Mouse (Mus musculus) spleen, adult 2 months (tissue): ENCODE measurements around the gene Slc25a3. TPM values are rescaled to one million over a fixed set of nuclear protein-coding genes. Genes with fewer than 3 reads are reported as not detected.

Source experiments
- DNase-seq, 2 experiments: peaks; one replicate each; pipeline versions ENCODE4 v3.0.0 to v3.0.0-alpha.2; 2012 to 2021; ENCODE audit warnings: low spot score in 2 of 2, low read depth in 1 of 2
- H3K27ac ChIP-seq: fragments of 200-500 bp; 2 replicates; pipeline ENCODE4 v1.5.1; 2012; ENCODE audit warnings: low read length, inconsistent platforms; ENCODE audit not compliant: insufficient read depth
- H3K27me3 ChIP-seq: fragments of 200-500 bp; 2 replicates; pipeline ENCODE4 v1.6.1; 2012; ENCODE audit warnings: mild to moderate bottlenecking, moderate library complexity, low read length, inconsistent platforms; ENCODE audit not compliant: control insufficient read depth, insufficient read depth
- H3K36me3 ChIP-seq: fragments of 200-500 bp; 2 replicates; pipeline ENCODE4 v1.6.1; 2012; ENCODE audit warnings: mild to moderate bottlenecking, low read length, inconsistent platforms; ENCODE audit not compliant: control insufficient read depth, insufficient read depth
- H3K4me1 ChIP-seq: fragments of 200-500 bp; 2 replicates; pipeline ENCODE4 v1.6.1; 2011; ENCODE audit warnings: inconsistent platforms; ENCODE audit not compliant: control insufficient read depth, insufficient read depth, insufficient read length
- H3K4me3 ChIP-seq: fragments of 200-500 bp; 2 replicates; pipeline ENCODE4 v1.5.1; 2011; ENCODE audit warnings: mild to moderate bottlenecking, inconsistent platforms; ENCODE audit not compliant: insufficient read depth, insufficient read length; ENCODE audit errors: extremely low read depth
- CTCF ChIP-seq: fragments of 200-500 bp; IDR thresholded peaks from 2 replicates; pipeline ENCODE4 v1.5.1; 2011; ENCODE audit warnings: mild to moderate bottlenecking, inconsistent platforms; ENCODE audit not compliant: insufficient read depth, insufficient read length, insufficient replicate concordance; ENCODE audit errors: extremely low read depth
- POLR2A ChIP-seq: fragments of 200-500 bp; IDR thresholded peaks from 2 replicates; pipeline ENCODE4 v1.6.1; 2011; ENCODE audit warnings: low read depth, low read length, inconsistent platforms
- WGBS: fragments of 180-500 bp; shearing (Covaris S2); methylation state at CpG from one replicate; pipeline ENCODE4 v1.1.7; 2018; 5-methylcytosine and 5-hydroxymethylcytosine counted together
- polyA plus RNA-seq: library from polyadenylated mRNA; depleted of rRNA; stranded (reverse); fragments of >200 nt; gene quantifications from 2 replicates; pipeline ENCODE4 v1.2.3, GENCODE M21; 2012

Gene Slc25a3
- polyA plus RNA-seq, 1 experiment = 173 TPM

DNA sequence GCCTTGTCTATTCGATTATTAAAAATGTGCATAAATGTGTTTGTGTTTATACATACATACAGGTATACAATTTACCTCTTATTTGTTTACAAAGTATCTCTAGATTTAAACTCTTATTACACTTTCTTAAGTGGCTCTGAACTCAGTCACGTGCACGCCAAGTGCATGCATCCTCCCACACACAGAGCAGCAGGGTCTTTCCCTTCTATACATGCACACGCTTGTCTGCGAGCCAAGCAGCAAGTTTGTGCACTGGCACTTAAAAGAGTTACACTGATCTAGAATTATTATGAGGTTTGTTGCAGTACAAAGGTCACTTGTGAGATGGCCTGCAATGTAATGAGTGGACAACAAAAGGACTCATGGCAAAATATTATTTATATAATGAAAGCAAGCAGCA lies 37.1 kb upstream of the Slc25a3 start:
- 73% methylated on average over 5 of the region's 5 CpGs for WGBS
- H3K4me3 ChIP-seq = no peak overlapping the region

DNA sequence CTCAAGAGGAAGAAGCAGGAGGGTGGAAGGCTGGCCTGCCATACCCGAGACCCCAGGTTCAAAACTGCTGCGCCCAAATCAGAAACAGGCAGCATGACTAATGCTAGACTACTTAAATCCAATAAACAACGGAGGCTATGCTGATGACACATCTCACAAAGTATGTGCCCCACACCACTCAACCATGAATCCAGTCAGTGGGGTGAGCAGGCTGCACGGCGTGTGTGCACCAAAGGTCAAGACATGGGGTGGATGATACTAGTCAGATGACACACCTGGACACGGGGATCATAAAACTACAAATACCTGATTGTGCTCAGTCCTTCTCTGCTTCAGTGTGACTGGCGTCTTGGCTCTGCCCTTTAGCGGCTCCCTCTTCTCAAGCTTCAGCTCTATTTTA lies 34.6 kb upstream of the Slc25a3 start:
- H3K4me3 ChIP-seq = no peak overlapping the region
- no peaks in the 10 kb centered on the region; the same call in 1 of the 2 replicates for H3K4me1 ChIP-seq
- 87% methylated on average over 8 of the region's 8 CpGs for WGBS
- H3K36me3 ChIP-seq = peaks cover 45% of the 10 kb centered on the region
- TF ChIP-seq CTCF (no peak), POLR2A (no peak)
- DNase-seq = no peak
- no peak overlapping the region for H3K27ac ChIP-seq
- H3K27me3 ChIP-seq = no peaks in the 10 kb centered on the region

More for the DNA sequence above, 37.1 kb upstream of the Slc25a3 start:
- H3K27ac ChIP-seq = no peak overlapping the region
- no peaks in the 10 kb centered on the region for H3K27me3 ChIP-seq
- DNase-seq = no peak
- H3K36me3 ChIP-seq = peaks cover 46% of the 10 kb centered on the region
- TF ChIP-seq POLR2A (no peak), CTCF (no peak)
- H3K4me1 ChIP-seq = no peaks in the 10 kb centered on the region; the same call in 1 of the 2 replicates

DNA sequence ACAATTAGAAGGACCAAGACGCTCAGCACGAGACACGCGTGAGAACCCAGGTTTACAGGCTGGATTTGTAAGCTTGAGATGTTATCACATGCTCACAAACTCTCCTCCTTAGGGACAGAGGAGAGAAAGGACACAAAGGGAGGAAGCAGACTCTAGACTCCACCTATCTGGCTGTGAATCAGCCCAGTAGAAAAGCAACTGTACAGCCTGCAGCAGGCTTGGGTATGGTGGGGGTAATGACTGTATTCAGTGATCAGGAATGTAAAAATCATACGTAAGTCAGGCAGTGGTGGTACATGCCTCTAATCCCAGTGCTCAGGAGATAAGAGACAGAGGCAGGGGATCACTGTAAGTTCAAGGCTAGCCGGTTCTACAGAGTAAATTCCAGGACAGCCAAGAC lies 32.5 kb upstream of the Slc25a3 start:
- WGBS = 91% methylated on average over 6 of the region's 6 CpGs
- Histone ChIP-seq H3K4me3 (no peak overlapping the region), H3K36me3 (peaks cover 39% of the 10 kb centered on the region), H3K27ac (no peak overlapping the region), H3K27me3 (no peaks in the 10 kb centered on the region), H3K4me1 (no peaks in the 10 kb centered on the region; the same call in 1 of the 2 replicates)
- no peak for TF ChIP-seq CTCF
- no peak for TF ChIP-seq POLR2A
- no peak for DNase-seq

DNA sequence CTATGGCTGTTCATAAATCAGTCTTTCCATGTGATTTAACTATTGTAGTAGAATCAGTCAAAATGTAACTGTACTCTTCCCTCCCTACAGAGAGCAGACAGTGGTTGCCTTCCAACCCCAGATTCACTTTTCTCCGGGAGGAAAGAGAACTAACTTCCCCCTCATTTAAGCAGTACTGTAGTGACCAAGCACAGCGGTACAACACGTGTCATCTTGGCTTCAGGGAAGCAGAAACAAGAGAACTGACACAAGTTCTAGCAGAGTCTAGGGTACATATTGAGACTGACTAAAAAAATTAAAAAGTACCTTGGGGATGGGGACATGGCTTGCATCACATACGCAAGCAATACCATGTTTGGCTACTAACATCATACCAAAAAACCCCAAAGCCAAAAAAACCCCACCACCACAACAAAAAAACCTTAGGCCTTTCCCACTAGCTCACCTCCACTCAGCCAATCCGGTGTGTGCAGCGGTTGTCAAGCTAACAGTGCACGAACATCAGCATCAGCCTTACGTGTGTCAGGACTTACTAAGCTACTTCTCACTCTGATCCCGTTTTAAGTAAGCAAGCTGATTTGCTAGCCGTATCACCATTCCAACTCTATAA lies 30.1 kb upstream of the Slc25a3 start:
- peaks cover 43% of the 10 kb centered on the region for H3K36me3 ChIP-seq
- 84% methylated on average over 10 of the region's 10 CpGs for WGBS
- DNase-seq = no peak

DNA sequence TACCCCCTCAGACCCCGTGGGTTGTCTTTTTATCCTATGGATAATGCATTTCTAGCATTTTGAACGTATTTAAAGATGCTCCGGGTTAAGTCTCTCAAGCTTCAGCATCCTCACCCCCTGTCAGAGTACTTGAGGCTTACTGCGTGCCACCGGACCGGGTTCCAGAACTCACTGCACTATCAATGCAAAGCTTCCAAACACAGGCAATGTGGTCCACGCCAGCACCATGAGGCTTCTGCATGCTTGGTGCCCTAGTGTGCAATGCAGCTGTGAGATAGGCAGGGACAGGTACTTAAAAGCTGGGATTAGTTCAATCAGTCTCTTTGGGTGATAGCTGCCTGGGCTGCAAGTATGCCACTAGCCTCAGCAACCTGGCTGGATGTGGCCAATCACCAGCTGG lies 21.6 kb upstream of the Slc25a3 start:
- Histone ChIP-seq H3K27ac (no peak overlapping the region), H3K4me1 (no peaks in the 10 kb centered on the region), H3K4me3 (no peak overlapping the region), H3K27me3 (no peaks in the 10 kb centered on the region), H3K36me3 (peaks cover 12% of the 10 kb centered on the region)
- no peak for DNase-seq
- TF ChIP-seq CTCF = no peak
- TF ChIP-seq POLR2A = no peak
- WGBS = 98% methylated on average over 7 of the region's 7 CpGs

More for the DNA sequence above, 30.1 kb upstream of the Slc25a3 start:
- H3K4me3 ChIP-seq = no peak overlapping the region
- H3K27me3 ChIP-seq = no peaks in the 10 kb centered on the region
- no peak overlapping the region for H3K27ac ChIP-seq
- TF ChIP-seq POLR2A (no peak), CTCF (no peak)
- H3K4me1 ChIP-seq = no peaks in the 10 kb centered on the region

DNA sequence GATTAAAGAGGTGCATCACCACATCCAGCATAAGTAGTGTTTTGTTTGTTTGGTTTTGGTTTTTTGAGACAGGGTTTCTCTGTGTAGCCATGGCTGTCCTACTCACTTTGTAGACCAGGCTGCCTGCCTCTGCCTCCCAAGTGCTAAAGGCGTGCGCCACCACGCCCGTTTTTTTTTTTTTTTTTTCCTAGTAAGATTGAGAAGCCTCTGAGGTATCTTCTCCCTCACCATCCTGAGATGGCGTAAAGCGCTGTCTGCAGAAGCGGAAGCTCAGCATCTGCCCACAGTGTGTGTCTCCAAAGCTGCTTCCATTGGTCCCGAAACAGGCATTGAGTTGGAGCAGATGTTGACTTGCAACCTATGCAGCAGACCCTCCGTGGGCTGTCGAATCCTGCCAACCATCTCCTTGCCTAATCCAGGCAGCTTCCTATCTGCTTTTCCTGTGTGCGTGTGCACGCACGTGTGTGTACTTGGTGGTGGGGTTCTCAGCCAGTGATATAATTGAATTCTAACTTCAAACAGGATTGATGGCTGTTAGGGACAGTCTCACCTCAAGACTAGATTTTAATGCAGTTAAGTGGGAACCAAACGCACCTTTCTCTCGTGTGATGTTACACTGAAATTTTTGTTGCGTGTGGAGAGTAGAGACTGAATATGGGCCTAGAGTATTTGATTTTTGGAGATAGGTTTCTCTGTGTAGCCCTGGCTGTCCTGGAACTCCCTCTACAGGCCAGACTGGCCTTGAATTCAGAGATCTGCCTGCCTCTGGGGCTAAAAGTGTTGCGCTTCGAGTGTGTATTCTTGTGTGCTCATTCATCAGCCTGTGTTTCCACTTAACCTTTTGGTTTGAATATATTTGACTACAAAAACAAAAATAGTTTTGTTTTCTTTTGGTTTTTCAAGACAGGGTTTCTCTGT lies 19.7 kb upstream of the Slc25a3 start:
- TF ChIP-seq CTCF (no peak), POLR2A (no peak)
- Histone ChIP-seq H3K4me1 (no peaks in the 10 kb centered on the region), H3K36me3 (peaks cover 4% of the 10 kb centered on the region), H3K4me3 (no peak overlapping the region), H3K27me3 (no peaks in the 10 kb centered on the region), H3K27ac (no peak overlapping the region)
- WGBS = 69% methylated on average over 18 of the region's 18 CpGs
- DNase-seq = no peak
